Mouse (Mus musculus) common myeloid progenitor, adult 5-6 weeks (primary cell): ENCODE results near the gene Utp4. TPM values are rescaled to one million over a fixed set of nuclear protein-coding genes. Genes with fewer than 3 reads are reported as not detected.

ENCODE experiments used
- ATAC-seq: replicated peaks from 2 replicates; pipeline ENCODE4 v1.8.0; 2016; ENCODE audit warnings: low read depth, mild to moderate bottlenecking, moderate TSS enrichment, inconsistent platforms; ENCODE audit not compliant: poor library complexity, severe bottlenecking
- total RNA-seq: library from RNA; stranded (forward); fragments of 200-1000, 187-1606 nt; gene quantifications from 2 replicates; pipeline ENCODE4 v1.2.3, GENCODE M21; 2017

Gene Utp4
- total RNA-seq, 1 experiment from 2014 or later = 50.2 TPM

DNA sequence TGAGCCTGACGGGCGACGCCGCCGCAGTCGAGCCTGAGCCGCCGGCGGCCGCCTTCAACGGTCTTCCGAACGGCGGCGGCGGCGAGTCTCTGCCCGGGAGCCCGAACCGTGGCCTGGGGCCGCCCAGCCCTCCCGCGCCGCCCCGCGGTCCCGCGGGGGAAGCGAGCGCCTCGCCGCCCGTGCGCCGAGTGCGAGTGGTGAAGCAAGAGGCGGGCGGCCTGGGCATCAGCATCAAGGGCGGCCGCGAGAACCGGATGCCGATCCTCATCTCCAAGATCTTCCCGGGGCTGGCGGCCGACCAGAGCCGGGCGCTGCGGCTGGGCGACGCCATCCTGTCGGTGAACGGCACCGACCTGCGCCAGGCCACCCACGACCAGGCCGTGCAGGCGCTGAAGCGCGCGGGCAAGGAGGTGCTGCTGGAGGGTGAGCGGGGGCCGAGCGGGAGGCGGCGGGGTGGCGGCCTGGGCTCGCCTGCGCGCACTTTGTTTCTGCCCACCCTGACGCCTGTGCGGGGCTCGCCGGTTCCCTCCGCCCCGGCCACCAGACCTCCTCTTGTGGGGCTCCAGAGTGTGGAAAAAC is 42.6 kb downstream of the Utp4 start:
- peak; percentile 21 for ATAC-seq

DNA sequence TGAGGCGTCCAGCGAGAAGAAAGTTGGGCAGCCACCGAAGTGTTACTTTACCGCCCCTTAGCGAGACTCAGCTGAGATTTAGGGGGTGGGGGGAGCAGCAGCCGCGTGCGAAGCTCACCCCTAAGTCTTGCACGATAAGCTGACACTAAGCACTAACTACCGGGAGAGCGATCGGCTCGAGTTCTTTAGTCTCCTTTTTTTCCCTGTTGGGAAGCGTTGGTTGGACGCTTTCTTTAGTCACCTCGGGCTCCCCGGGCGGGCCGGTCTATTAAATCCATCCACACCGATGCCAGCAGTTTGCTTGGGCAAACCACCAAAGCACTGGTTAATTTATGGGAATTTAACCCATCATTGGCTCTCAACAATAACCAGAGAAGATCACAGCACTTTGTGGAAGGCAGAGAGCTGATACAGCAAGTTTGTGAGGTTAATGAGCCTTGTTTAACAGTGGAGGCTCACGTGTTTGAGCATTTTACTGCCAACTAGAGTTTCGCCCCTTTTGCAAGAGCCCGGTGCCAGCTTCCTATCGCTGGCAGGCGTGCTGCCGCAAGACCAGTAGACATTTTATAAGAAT is 43.1 kb downstream of the Utp4 start:
- peak; percentile 47 for ATAC-seq

DNA sequence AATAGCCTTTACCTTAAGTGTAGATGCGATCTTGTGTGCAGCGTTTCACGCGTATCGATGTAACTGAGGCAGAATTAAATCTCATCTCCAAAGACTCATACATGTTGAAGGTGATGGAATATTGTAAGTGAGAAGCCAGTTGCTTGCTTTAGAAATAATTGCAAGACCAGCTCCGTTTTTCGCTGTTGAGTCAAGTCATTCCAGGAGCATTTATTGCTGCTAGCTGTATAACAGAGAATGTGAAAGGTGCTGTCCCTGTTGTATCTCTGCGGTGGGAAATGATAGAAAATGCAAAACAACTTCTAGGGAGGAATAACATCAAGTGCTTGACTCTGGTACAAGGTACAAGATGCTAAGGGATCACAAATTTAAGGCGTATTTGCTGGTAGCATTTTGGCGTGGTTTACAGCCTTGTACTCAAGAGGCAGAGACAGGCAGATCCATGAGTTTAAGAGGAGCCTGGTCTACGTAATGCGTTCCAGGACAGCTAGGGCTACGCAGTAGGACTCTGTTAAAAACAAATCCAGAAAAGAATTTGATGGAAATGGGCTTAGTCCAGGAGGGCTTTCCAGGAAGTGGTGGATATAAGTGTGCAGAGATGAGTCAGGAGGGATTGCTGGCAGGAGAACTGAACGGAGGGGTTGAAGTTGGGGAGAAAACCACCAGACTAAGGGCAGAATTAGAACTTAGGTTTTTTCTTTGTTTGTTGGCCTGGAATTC is 43.8 kb downstream of the Utp4 start:
- no peak for ATAC-seq

DNA sequence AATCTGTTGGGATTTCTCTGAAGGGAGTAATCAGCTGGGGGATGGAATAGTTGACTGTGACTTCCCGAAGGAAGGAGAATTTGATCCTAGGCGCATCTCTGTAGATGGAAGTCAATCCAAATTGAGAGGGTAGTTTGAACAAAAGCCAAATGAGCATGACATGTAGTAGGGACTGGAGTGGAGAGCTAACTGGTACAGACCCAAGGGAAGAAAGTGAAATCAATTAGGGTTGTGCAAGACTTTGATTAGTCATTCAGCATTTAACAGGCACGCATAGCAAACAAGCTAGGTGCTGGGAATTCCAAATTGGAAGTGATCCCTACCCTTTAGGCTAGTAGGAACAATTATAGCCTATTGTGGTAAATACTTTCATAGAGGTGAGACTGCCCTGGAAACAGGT is 48.4 kb downstream of the Utp4 start:
- ATAC-seq = no peak

DNA sequence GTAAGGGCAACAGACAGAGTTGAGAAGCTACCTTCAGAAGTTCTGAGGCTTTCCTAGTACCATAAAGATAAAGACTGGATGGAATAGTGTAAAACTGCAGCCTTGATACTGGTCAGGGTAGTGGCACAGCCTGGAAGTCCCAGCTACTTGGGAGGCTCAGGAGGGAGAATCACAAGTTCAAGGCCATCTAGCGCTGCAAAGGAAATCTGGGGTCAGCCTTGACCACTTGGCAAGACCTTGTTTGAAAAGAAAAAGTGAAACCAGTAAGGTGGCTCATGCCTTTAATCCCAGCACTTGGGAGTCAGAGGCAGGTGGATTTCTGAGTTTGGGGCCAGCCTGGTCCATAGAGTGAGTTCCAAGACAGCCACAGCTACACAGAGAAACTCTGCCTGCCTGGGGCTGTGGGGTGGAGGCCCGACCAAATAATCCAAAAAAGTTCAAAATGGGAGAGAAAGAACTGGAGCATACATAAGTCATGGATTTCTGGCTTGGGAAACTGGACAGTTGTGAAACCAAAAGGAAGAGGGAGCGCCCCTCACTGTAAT is 50.5 kb downstream of the Utp4 start:
- ATAC-seq = no peak

DNA sequence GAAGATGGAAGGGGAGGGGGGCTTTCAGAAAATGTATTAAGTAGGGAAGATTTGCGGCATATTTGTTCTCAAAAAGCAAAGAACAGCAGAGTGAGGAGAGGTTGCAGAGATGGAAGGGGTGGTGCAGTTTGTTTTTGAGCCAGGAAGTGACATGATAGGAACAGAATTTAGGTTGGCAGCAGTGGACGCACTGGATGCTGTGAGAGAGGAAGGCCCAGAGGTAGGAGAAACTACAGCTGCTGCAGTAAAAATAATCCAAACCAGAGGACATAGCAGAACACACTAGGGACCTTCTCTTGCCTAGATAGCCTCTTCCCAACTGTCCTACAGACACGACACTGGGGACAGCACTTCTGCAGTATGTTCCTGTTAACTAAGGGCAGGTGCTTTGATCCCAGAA is 51.3 kb downstream of the Utp4 start:
- no peak for ATAC-seq

DNA sequence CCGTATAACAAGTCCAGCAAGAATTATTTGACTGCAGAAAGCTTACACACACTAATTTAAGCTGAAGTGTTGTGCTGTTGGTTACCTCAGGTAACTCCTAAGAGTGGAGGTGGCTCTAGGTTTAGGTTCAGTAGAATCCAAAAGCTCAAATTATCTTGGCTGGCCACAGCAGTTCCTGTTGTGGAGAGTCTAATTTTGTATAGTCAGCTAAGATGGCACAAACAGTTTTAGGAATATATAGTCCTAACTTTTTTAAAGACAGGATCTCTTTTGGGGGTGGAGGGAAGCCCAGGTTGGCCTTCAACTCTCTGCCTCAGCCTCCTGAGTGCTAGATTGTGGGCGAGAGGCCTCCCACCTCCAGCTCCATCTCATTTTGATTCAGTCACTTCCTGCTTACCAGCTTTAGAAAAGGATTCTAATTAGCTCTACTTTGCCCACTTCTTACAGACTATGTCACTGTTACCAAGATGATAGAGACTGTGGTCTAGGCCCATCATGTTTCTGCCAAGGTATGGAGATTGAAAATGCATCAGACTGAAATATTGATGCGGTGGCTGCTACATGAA is 55.3 kb downstream of the Utp4 start:
- ATAC-seq = no peak

DNA sequence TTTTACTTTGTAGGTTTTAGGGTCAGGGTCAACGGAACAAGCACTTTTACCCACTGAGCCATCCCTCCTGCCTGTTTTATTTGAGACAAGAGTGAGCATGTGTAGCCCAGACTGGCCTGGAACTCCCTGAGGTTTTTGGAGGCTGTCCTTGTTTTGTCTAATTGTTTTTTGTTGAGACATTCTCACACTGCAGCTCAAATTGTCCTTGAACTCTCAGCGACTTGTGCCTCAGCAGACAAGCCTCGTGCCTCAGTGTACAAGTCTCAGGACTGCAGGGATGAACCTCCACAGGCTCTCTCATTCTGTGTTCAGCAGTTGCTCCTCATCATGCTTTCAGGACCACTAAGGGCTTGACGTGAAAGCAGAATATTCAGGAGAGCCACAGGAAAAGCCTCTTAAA is 58.3 kb downstream of the Utp4 start:
- ATAC-seq = no peak

DNA sequence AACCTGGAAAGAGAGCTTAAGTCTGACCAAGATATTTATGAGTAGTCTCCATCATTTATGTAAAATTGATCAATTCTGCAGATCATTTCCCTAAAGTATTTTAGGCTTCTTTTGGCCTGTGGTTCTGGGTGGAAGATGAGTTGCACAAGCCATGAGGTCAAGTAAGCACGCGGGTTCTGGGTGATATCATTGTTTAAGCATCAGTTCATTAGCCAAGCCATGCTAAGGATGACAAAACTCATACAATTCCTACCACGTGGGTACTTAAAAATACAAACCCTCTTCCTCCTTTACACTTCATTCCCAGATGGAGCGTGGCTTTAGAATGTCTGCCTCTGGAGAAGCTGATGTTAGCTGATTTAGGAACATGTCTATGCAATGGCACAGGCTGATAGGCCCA is 60.1 kb downstream of the Utp4 start:
- no peak for ATAC-seq

DNA sequence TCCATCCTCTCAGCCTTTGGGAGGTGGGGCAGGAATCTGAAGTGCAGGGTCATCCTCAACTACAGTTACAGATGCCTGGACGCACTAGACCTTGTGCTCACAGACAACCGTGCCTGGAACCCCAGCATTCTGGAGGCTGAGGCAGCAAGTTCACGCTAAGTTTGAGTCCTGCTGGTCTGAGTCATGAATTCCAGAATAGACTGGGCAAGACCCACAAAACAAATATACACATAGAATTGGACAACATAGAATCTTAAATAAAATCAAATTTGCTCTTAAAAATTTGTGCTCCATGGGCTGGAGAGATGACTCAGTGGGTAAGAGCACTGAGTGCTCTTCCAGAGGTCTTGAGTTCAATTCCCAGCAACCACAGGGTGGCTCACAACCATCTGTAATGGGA is 63.6 kb downstream of the Utp4 start:
- no peak for ATAC-seq

DNA sequence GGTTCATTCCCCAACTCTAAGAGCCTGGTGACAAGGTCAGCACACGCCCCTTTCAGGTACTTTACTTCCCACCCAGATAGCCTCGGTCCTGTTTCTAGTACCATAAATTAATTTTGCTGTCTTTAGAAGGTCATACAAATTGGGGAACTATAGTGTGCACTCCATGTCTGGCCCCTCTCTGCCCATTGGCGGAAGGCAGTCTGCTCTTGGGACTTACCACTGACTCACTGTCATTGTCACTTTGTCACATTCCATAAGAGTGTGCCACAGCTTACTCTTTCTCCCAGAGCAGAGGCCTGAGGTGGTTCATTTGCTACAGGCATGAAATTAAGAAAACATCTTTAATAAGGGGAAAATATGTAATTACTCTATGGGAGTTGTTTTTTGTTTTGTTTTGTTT is 64.8 kb downstream of the Utp4 start:
- ATAC-seq = no peak

DNA sequence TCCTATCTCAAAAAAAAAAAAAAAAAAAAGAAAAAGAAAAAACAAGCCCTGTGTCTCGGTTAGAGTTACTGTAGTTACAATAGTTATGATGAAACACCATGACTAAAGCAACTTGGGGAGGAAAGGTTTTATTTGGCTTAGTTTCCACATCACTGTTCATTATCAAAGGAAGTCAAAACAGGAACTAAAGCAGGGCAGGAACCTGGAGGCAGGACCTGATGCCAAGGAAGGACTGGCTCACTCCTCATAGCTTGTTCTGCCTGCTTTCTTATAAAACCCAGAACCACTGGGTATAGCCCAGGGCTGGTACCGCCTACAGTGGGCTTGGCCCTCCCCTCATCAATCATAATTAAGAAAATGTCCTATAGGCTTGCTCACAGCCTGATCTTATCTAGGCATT is 66.2 kb downstream of the Utp4 start:
- peak; percentile 58; the same call in 1 of the 2 replicates for ATAC-seq

DNA sequence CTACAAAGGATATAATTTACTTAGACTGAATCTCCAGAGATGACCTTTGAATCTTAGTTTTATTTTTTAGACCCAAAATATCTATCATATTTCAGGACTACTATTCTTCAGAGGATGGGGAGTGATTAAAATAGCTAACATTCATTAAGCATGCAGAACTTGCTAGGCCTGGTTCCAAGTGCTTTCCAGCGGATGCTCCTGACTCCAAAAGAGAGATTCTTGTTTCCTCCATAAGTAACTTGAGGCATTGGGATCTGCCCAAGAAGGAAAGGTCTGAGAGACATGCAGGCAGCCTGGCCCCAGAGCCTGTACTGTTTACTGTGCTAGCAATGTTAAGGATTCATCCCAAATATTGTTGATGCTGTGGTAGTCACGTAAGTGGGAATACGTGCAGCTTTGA is 68.9 kb downstream of the Utp4 start:
- ATAC-seq = no peak

DNA sequence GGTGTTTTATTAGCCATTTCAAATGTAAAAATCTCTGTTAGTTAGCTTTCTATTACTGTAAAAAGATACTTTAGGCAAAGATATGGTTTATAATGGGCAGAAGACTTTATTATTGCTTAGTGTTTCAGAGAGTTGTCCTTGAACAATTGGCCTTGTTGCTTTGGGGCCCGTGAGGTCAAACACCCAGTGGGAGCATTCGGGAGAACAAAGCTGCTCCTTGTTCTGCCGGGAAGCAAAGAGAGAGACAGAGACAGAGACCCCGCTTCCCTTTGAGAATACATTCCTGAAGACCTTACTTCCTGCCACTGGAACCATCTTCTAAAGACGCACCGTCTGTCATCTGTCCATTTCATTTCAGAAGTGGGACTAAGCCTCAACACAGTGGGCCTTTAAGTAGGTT is 69.9 kb downstream of the Utp4 start:
- ATAC-seq = no peak

DNA sequence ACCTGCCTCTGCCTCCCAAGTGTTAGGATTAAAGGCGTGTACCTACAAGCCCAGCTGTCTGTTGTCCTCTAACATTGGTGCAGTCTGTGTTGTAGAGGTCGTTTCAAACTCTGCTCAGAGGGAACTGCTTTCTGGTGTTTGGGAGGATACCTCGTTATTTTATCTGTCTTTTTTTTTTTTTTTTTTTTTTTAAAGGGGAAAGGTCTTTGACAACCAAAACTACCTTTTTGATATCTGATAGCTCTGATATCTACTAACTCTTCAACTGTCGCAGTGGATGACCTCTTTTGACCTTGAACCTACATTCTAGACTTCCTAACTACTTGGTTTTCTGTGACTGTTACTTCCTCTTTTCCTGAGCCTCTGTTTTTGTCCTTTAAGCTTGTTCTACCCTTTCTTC is 71.1 kb downstream of the Utp4 start:
- 0 out of 2 replicates have a peak, but pooled peaks have one; percentile 50 for ATAC-seq

DNA sequence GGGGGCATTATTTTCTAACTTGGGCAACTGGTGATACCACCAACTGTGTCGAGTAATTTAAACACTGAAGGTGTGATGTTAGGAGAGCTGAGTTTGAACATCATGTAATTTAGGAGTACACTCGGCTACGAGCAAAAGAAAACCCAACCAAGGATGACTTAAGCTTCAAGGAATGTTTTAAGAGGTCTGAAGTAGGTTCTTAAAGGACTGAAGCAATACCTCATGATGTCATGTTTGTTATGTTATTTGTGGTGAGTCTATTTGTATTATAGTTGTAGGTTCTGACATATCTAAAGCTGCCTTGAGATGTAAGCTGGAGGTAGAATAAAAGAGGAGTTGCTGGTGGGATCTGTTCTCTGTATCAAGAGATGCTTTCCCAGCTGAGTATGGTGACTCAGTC is 76.5 kb downstream of the Utp4 start:
- ATAC-seq = no peak

DNA sequence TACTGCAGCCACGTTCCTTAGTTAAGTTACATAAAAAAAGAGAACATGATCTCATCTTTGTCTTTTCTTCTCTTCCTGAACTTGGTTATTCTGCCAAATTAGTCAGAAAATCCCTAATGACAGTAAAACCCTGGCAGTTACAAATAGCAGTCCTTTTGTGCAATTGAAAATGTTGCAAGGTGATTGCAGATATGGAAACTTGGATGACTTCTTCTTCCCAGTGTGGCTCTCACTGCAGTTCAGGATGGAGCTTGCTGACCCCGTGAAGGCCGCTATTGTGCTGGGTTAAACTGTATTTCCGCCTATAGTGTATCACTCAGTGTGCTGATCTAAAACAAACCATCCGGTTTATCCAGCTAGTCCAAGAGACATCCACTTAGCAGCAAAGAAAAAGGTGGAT is 78.5 kb downstream of the Utp4 start:
- no peak for ATAC-seq
